Mouse (Mus musculus): ENCODE data around the gene 1700001C19Rik. TPM values are rescaled to one million over a fixed set of nuclear protein-coding genes. Genes with fewer than 3 reads are reported as not detected.

1700001C19Rik gene
- total RNA-seq, 2 experiments from 2014 or later = not detected

DNA sequence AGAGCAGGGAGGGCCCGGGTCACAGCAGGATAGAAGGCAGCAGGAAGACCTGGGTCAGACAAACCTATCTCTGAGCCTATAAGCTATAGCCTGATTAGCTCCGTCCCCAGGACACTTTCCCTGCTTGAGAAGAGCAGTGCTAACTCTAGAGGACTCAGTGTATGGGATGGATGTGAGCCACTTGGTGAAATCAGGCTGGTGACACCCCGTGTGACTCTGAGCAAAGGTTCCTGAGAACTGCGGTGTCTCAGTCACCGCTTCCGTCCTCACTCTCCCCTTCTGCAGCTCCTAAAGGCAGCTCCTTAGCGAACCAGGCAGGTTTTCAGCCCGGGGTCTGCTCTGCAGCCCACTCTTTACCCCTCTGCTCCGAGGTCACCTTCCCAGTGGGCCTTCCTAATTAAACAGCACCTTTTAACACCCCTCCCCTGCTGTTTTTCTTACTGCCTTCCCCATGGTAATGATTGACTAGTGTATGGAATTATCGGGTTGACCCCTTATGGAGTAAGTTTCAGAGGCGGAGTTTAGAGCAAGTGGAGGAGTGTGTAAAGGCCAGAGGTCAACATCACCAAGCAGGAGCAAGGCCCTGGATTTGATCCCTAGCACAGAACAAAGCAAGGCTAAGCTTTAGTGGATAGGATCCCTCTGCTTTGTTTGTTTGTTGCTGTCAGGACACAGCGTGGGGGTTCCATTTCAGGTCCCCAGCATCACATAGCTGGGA, 27.2 kb upstream of the 1700001C19Rik start:
- no peak for ATAC-seq (replicated peaks; ENCODE audit: low FRiP score, low TSS enrichment, poor library complexity, severe bottlenecking)

DNA sequence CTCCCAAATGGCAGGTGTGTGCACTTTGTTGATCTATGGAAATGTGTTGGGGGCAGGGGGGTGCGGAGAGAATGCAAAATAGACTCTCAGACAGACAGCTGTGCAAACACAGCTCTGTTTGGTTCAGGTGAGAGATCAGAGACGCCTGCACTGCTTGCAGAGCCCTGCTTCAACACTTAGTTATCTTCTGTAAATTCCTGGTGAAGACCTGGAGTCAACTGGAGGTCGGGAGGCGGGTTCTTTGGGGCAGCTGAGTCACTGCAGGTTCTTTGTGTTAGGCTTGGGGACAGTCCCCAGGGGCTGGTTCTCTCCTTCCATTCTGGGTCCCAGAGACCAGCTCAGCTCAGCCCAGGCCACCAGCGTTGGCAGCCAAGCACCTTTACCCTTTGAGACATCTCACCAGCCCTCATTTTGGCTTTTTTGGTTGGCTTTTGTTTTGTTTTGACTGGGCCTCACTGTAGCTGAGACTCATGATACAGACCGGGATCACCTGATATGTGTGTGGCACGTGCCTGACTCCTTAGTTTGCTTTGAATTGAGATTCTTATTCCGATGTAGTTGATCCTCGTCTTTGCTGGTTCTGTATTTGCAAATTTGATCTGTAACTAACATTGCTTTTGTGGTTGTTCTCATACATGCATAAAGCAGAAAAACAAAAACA, 25.7 kb upstream of the 1700001C19Rik start:
- ATAC-seq (replicated peaks; ENCODE audit: low FRiP score, low TSS enrichment, poor library complexity, severe bottlenecking) = no peak

GRCm38 (mm10) chr17:47462209-47462608, 25.0 kb upstream of the 1700001C19Rik start:
- no peak for ATAC-seq (replicated peaks; ENCODE audit: low FRiP score, low TSS enrichment, poor library complexity, severe bottlenecking)

- ATAC-seq (replicated peaks; ENCODE audit: low FRiP score, low TSS enrichment, poor library complexity, severe bottlenecking) = no peak; the same call in 1 of the 2 replicates
Measured at GRCm38 (mm10) chr17:47461688-47462087, 24.5 kb upstream of the 1700001C19Rik start.

DNA sequence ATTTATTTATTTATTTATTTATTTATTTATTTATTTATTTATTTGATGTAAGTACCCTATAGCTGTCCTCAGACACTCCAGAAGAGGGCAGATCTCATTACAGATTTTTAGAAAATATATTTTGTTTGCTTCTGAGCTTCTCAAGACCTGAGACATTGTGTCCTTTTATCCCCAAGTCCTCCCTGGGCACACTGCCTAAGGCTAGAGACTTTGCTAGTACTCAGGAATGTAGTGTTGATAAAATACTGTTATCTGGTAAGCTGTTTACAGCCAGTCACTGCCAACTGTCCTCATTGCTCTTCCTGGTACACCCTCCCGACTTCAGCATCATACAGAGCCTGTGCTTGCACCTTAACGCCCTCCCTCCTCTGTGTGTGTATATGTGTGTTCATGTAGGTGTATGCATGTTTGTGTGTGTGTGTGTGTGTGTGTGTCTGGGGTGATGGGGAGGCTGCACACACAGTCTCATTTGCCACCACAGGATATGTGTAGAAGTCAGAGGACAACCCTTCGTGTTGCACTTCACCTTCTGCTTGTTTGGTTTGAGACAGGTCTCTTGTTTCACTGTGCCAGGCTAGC, 22.3 kb upstream of the 1700001C19Rik start:
- peak; percentile 58 for ATAC-seq (replicated peaks; ENCODE audit: low FRiP score, low TSS enrichment, poor library complexity, severe bottlenecking)

DNA sequence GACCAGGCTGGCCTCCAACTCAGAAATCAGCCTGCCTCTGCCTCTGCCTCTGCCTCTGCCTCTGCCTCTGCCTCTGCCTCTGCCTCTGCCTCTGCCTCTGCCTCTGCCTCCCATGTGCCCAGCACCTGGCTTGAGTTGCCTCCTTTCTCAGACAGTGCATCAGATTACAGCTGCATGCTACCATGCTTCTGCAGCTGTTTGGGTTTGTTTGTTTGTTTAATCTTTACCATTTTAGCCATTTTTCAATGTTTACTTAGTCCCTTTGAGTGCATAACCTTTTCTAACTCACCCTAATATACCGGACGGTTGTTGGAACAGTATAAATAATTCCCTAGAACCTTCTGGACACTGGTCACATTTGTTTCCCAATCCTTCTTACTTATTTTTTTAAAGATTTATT, 21.8 kb upstream of the 1700001C19Rik start:
- ATAC-seq (replicated peaks; ENCODE audit: low FRiP score, low TSS enrichment, poor library complexity, severe bottlenecking) = no peak

GRCm38 (mm10) chr17:47458310-47458709, 21.1 kb upstream of the 1700001C19Rik start:
- no peak for ATAC-seq (replicated peaks; ENCODE audit: low FRiP score, low TSS enrichment, poor library complexity, severe bottlenecking)

GRCm38 (mm10) chr17:47454675-47455074, 17.5 kb upstream of the 1700001C19Rik start:
- ATAC-seq (replicated peaks; ENCODE audit: low FRiP score, low TSS enrichment, poor library complexity, severe bottlenecking) = peak; percentile 91

GRCm38 (mm10) chr17:47452886-47453285, 15.7 kb upstream of the 1700001C19Rik start:
- ATAC-seq (replicated peaks; ENCODE audit: low FRiP score, low TSS enrichment, poor library complexity, severe bottlenecking) = no peak

DNA sequence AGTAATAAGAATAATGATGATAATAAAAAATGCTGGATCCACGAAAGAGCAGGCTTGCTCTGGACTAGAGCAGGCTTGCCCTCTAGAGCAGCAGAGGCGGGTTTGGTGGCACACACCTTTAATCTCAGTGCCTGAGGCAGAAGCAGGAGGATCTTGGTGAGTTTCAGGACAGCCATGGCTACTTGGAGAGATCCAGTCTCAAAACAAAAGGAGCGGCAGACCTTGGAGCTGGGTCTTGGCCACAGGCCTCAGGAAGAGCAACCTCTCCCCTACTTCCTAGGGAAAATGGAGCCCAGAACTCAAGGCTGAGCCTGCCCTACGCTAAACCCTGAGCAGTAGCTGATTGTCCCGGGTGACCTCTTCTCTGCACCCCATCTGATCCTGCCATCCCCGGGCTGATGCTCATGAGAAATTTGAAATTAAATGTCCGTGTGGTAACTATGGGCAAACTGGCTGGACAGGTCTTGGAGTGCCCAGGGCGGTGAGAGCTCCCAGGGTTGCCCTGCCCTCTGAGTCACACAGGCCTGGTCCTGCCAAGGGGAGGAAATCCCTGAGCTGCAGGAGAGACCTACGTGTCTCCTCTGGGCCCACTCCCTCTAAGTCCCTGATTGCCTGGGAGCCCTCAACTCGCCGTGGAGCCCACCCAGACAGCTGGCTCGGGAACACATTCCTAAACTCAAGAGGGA, 13.8 kb upstream of the 1700001C19Rik start:
- ATAC-seq (replicated peaks; ENCODE audit: low FRiP score, low TSS enrichment, poor library complexity, severe bottlenecking) = no peak

- ATAC-seq (replicated peaks; ENCODE audit: low FRiP score, low TSS enrichment, poor library complexity, severe bottlenecking) = no peak
Measured at GRCm38 (mm10) chr17:47450239-47450638, 13.1 kb upstream of the 1700001C19Rik start.

- ATAC-seq (replicated peaks; ENCODE audit: low FRiP score, low TSS enrichment, poor library complexity, severe bottlenecking) = no peak
Measured at GRCm38 (mm10) chr17:47449432-47449831, 12.3 kb upstream of the 1700001C19Rik start.

DNA sequence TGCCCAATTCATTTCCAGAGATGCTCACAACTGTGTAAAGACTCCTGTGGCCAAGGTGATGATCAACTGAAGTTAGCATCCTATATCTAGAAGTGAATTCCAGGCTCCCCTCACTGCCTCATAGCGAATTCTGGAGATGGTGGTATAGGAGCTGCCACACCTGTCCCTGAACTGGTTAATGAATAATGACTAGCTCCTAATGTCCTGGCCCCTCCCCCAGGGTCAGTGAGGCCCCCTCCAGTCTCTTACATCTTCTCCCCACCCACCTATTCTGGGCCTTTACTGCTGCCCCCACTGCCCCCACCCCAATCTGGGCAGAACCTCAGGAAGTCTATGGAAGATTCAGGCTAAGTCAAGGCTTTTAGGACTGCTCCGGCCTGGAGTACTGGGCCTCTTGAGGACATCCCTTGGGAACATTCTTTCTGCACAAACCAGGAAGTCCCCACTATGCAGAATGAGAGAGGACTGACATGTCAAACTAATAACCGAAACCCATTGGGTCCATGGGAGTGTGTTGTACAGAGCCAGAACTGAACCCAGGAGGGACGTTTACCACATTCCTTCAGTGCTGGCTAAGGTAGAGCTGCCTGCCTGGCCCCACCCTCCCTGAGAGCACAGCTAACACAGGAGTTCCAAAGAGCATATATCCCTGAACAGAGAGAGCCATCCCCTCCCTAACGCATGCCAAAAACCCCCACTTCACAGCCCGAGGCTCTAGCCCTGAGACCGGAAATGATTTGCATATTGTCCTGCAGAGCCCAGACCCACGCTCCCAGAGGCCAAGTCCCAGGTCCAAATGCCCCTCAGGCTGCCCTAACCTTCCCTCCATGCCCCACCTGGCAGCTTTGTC, 11.6 kb upstream of the 1700001C19Rik start:
- no peak for ATAC-seq (replicated peaks; ENCODE audit: low FRiP score, low TSS enrichment, poor library complexity, severe bottlenecking)

DNA sequence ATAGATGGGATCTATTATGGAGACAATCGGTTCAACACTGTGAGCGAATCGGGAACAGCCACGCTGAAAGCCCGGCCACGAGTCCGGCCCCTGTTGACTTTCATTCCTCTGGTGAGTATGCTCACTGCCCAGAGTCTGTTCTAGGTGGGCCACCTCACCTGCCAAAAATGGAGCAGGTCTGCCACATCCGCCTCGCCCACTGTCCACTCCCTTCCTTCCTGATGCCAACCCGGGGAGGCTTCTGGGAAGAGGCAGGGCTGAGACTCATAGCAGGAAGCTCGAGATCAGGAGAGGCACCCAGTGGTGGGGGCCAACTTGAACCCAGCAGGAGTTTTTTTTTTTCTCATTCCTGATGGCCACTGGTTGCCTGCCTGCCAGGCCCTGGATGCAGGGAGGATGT, 9.4 kb upstream of the 1700001C19Rik start:
- no peak for ATAC-seq (replicated peaks; ENCODE audit: low FRiP score, low TSS enrichment, poor library complexity, severe bottlenecking)

GRCm38 (mm10) chr17:47446025-47446424, 8.8 kb upstream of the 1700001C19Rik start:
- ATAC-seq (replicated peaks; ENCODE audit: low FRiP score, low TSS enrichment, poor library complexity, severe bottlenecking) = peak; percentile 65

GRCm38 (mm10) chr17:47445518-47445917, 8.3 kb upstream of the 1700001C19Rik start:
- no peak for ATAC-seq (replicated peaks; ENCODE audit: low FRiP score, low TSS enrichment, poor library complexity, severe bottlenecking)

GRCm38 (mm10) chr17:47444113-47444512, 6.9 kb upstream of the 1700001C19Rik start:
- no peak for ATAC-seq (replicated peaks; ENCODE audit: low FRiP score, low TSS enrichment, poor library complexity, severe bottlenecking)

DNA sequence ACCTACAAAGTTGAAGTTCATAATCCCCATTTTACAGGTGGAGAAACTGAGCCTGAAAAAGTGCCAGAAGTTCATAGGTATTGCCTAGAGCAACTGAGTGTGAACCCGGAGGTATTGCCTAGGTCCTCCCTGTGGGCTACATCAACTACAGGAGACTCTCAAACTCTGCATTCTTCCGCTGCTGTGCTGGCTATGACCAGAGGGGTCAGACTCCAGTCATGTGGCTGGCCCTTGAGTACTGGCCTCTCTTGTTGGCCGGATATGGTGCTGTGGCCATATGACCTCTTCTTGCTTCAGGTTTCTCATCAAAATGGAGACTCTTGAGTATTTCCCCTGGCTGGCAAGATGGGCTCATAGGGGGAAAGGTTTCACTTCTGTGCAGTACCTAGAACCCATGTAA, 5.1 kb upstream of the 1700001C19Rik start:
- ATAC-seq (replicated peaks; ENCODE audit: low FRiP score, low TSS enrichment, poor library complexity, severe bottlenecking) = no peak

DNA sequence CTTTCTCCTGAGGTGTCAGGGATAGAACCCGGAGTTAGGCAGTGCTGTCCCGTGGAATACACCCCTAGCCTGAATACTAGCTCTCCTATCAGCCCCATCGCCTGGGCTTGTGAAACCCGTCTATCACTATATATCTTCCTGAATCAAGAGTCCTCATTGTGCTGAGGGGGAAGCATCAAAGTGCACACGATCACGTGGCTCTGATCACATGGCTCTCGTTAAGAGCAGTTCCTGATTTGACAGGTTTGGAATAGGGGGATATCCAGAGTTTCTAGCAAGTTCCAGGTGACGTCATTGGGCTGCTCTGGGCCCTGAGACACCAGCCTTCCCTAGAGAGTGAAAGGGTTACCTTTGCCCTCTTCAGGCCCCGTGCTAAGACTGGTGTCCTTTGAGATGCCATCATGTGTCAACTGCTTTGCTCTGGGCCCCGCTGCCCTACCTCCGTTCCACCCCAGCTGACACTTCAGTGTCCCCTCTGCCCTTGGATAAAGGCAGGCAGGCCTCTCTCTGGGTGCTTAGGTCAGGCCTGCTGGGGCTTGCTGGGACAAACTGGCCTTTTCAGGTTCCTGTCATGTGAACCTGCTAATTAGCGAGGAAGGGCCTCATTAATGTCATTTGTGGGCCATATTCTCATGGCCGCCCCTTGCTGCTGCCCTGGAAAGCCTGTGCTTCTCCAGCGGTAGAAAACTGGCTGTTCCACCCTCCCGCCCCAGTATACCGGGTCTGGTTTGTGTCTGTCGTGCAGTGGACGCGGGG, 4.3 kb upstream of the 1700001C19Rik start:
- ATAC-seq (replicated peaks; ENCODE audit: low FRiP score, low TSS enrichment, poor library complexity, severe bottlenecking) = no peak

All from megakaryocyte-erythroid progenitor cell, adult 5-6 weeks (primary cell).